Mouse (Mus musculus): ENCODE measurements at regions not wholly inside any gene's neighbourhood (a gene's known extent, or its start where the extent isn't known, plus 50 kb on each side); places are given as distances from the start of the nearest gene placed in this dataset.
"Not testable (repeated sequence)": the region's sequence is repeated elsewhere in the genome, so short reads cannot be mapped to it uniquely, and the experiment has no call there.

DNA sequence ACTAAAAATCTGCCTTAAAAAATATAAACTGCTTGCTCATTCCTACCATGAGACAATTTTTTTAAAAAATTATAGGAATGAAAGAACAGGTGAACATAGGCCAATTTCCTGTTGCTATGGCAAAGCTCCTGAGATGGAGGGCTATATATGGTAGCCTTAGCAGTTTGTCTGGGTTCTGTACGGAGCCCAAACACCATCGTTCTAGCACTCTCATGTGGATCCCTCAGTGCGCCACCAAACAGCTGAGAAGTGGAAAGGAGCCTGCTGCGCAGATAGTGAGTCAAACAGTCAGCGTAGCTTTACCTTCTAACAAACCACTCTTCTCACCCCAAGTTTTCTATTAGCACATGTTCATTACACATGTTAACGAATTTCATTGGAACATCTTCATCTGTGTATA is 168.9 kb upstream of the Plcz1 start:
- no peak overlapping the region for H3K27ac ChIP-seq (ENCODE audit: low read depth, low read length)
- H3K36me3 ChIP-seq (ENCODE audit: insufficient read depth, low read length), result no peaks in the 10 kb centered on the region
- no peak overlapping the region for H3K9ac ChIP-seq (replicated peaks; ENCODE audit: low read length, poor library complexity, severe bottlenecking)
- H3K4me1 ChIP-seq (ENCODE audit: insufficient read depth, low read length), result no peaks in the 10 kb centered on the region
- WGBS, result 94% methylated on average over 6 of the region's 6 CpGs
- ATAC-seq (ENCODE audit: low FRiP score) (no peak), DNase-seq (ENCODE audit: low spot score) (no peak)
- no peak for TF ChIP-seq CTCF (IDR thresholded peaks at IDR 0.05)
- H3K27me3 ChIP-seq (ENCODE audit: insufficient read depth, low read length), result no peaks in the 10 kb centered on the region
- no peaks in the 10 kb centered on the region for H3K9me3 ChIP-seq (ENCODE audit: low read length)
- H3K4me3 ChIP-seq (ENCODE audit: low read depth, low read length), result no peak overlapping the region
- H3K4me2 ChIP-seq (ENCODE audit: low read depth, low read length, poor library complexity, severe bottlenecking), result no peak overlapping the region

DNA sequence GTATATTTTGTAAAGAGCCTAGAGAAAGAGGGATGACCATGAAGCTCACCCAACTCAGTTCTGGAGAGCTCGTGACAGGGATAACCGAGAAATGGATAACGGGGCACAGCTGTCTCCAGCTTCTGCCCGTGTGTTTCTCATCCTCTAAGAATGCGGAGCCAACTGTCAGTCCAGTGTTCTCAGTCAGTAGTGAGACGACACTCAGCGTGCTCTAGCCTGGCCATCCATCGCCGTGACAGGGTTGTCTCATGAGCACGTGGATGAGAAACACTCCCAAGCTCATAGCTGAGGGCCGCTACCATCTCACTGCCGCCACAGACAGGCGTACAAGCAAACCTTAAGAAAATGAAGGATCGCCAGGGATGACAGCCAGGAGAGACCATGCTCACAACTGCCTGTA is 167.8 kb upstream of the Plcz1 start:
- 84% methylated on average over 14 of the region's 14 CpGs for WGBS

DNA sequence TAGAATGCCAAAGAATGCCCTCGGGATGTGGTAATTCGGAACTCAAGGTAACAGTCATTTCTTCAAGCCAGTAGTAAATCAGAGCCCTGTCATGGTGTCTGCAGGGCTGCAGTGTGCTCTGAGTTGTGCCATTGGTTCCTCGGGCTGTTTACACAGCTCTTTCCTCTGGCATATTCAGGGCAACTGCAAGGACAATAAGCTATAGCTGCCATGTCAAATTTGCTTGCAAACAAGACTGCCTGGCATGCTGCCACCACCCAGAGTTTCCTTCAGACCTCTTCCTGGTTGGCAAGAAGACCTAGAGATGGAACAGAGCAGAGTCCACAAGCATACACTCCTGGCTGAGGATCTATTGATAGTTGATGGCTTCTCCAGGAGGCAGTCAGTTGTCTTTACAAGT is 167.1 kb upstream of the Plcz1 start:
- Histone ChIP-seq H3K9ac (replicated peaks; ENCODE audit: low read length, poor library complexity, severe bottlenecking) (no peak overlapping the region), H3K9me3 (ENCODE audit: low read length) (no peaks in the 10 kb centered on the region), H3K27me3 (ENCODE audit: insufficient read depth, low read length) (no peaks in the 10 kb centered on the region), H3K4me2 (ENCODE audit: low read depth, low read length, poor library complexity, severe bottlenecking) (no peak overlapping the region), H3K27ac (ENCODE audit: low read depth, low read length) (no peak overlapping the region), H3K4me1 (ENCODE audit: insufficient read depth, low read length) (no peaks in the 10 kb centered on the region), H3K4me3 (ENCODE audit: low read depth, low read length) (no peak overlapping the region), H3K36me3 (ENCODE audit: insufficient read depth, low read length) (no peaks in the 10 kb centered on the region)
- 65% methylated on average over 3 of the region's 3 CpGs for WGBS
- no peak for ATAC-seq (ENCODE audit: low FRiP score)
- no peak for TF ChIP-seq CTCF (IDR thresholded peaks at IDR 0.05)
- peak; percentile 48 for DNase-seq (ENCODE audit: low spot score)

More for the DNA sequence above, 167.8 kb upstream of the Plcz1 start:
- Histone ChIP-seq H3K27me3 (ENCODE audit: insufficient read depth, low read length) (no peaks in the 10 kb centered on the region), H3K9ac (replicated peaks; ENCODE audit: low read length, poor library complexity, severe bottlenecking) (no peak overlapping the region), H3K9me3 (ENCODE audit: low read length) (no peaks in the 10 kb centered on the region), H3K4me3 (ENCODE audit: low read depth, low read length) (no peak overlapping the region), H3K36me3 (ENCODE audit: insufficient read depth, low read length) (no peaks in the 10 kb centered on the region), H3K4me2 (ENCODE audit: low read depth, low read length, poor library complexity, severe bottlenecking) (no peak overlapping the region), H3K27ac (ENCODE audit: low read depth, low read length) (no peak overlapping the region), H3K4me1 (ENCODE audit: insufficient read depth, low read length) (no peaks in the 10 kb centered on the region)
- DNase-seq (ENCODE audit: low spot score) (no peak), ATAC-seq (ENCODE audit: low FRiP score) (no peak)
- TF ChIP-seq CTCF (IDR thresholded peaks at IDR 0.05), result no peak

DNA sequence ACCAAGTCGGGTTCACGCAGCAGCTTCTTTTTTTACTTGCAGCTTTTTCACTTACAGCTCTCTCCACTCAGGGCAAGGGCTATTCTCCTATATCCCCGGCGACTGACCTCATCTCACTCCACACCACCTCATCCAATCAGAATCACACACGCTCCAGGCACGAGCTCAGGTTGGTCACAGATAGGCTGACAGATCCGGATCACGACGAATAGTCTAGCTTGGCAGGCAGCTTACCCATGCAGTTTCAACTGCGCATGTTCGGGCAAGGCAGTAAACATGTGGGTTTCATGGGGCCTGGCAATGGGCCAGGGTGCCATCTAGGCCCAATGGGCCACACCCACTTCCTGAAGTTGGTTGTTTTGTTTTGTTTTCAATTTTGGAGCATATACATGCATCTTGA is 165.4 kb upstream of the Plcz1 start:
- H3K4me1 ChIP-seq (ENCODE audit: insufficient read depth, low read length); H3K4me3 ChIP-seq (ENCODE audit: low read depth, low read length); H3K9me3 ChIP-seq (ENCODE audit: low read length); H3K36me3 ChIP-seq (ENCODE audit: insufficient read depth, low read length); ATAC-seq (ENCODE audit: low FRiP score); H3K9ac ChIP-seq (replicated peaks; ENCODE audit: low read length, poor library complexity, severe bottlenecking); H3K4me2 ChIP-seq (ENCODE audit: low read depth, low read length, poor library complexity, severe bottlenecking); DNase-seq (ENCODE audit: low spot score); H3K27me3 ChIP-seq (ENCODE audit: insufficient read depth, low read length); H3K27ac ChIP-seq (ENCODE audit: low read depth, low read length): not testable (repeated sequence)
- 94% methylated on average over 11 of the region's 11 CpGs for WGBS

DNA sequence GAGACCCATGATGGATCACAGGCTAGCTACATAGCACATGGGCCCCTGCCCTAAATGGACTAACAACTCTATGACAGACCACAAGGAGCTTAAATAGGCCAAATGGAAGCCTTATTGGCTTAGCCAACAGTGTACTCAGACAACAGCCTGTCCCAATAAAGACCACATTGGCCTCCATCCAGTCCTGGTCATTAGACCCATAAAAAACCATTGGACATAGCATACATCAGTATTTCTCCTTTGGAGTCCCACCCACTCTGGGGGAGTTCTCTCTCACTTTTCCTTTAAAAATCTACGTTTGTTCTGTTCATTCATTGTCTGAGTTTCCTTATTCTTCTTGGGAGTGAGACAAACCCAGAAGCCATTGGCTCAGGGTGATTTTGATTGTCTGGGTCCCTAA is 160.1 kb upstream of the Plcz1 start:
- Histone ChIP-seq H3K36me3 (ENCODE audit: insufficient read depth, low read length) (no peaks in the 10 kb centered on the region), H3K4me2 (ENCODE audit: low read depth, low read length, poor library complexity, severe bottlenecking) (no peak overlapping the region), H3K27ac (ENCODE audit: low read depth, low read length) (no peak overlapping the region), H3K9me3 (ENCODE audit: low read length) (no peaks in the 10 kb centered on the region), H3K9ac (replicated peaks; ENCODE audit: low read length, poor library complexity, severe bottlenecking) (no peak overlapping the region), H3K27me3 (ENCODE audit: insufficient read depth, low read length) (no peaks in the 10 kb centered on the region), H3K4me1 (ENCODE audit: insufficient read depth, low read length) (no peaks in the 10 kb centered on the region), H3K4me3 (ENCODE audit: low read depth, low read length) (no peak overlapping the region)
- ATAC-seq (ENCODE audit: low FRiP score), result no peak
- 79% methylated on average over 1 of the region's 1 CpGs for WGBS
- no peak for TF ChIP-seq CTCF (IDR thresholded peaks at IDR 0.05)
- no peak for DNase-seq (ENCODE audit: low spot score)

DNA sequence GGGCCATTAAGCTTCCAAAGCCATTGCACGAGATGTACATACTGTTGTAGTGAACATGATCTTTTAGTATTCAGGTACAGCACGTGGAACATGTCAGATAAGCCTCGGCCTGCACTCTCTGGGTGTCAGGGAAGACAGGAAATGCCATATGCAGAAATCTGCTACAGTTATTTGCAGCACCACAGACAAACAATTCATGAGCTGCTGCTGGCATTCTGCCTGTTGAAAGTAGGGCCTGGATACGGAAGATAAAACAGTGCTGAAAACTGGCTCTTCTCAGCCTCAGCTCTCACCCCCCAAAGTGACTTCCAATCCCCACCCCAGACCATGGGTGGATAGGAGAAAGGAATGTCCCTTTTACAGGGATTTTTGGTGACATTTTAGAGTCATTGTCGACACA is 159.1 kb upstream of the Plcz1 start:
- Histone ChIP-seq H3K27me3 (ENCODE audit: insufficient read depth, low read length) (no peaks in the 10 kb centered on the region), H3K9me3 (ENCODE audit: low read length) (no peaks in the 10 kb centered on the region), H3K36me3 (ENCODE audit: insufficient read depth, low read length) (no peaks in the 10 kb centered on the region), H3K27ac (ENCODE audit: low read depth, low read length) (no peak overlapping the region), H3K4me1 (ENCODE audit: insufficient read depth, low read length) (no peaks in the 10 kb centered on the region), H3K4me2 (ENCODE audit: low read depth, low read length, poor library complexity, severe bottlenecking) (no peak overlapping the region), H3K4me3 (ENCODE audit: low read depth, low read length) (no peak overlapping the region), H3K9ac (replicated peaks; ENCODE audit: low read length, poor library complexity, severe bottlenecking) (no peak overlapping the region)
- 73% methylated on average over 5 of the region's 5 CpGs for WGBS
- DNase-seq (ENCODE audit: low spot score) (no peak), ATAC-seq (ENCODE audit: low FRiP score) (no peak)
- no peak for TF ChIP-seq CTCF (IDR thresholded peaks at IDR 0.05)

DNA sequence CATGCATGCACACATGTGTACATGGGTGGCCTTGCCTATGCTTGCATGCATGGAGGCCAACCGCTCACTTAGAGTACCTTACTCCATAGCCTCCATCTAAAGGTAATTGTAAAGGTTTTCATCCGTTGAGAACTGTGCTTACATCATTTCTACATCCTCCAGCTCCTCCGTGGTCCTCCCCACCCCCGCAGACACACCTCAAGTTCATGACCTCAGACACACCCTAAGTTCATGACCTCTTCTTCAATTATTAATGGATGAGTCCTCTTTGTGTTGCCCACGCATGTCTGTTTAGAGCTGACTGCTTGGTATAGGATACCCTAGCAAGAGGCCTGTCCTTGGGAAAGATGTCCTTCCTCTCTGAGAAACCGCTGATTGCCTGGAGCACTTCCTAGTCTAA is 156.8 kb upstream of the Plcz1 start:
- ATAC-seq (ENCODE audit: low FRiP score), result no peak
- H3K4me2 ChIP-seq (ENCODE audit: low read depth, low read length, poor library complexity, severe bottlenecking), result no peak overlapping the region
- H3K27ac ChIP-seq (ENCODE audit: low read depth, low read length), result no peak overlapping the region
- no peak overlapping the region for H3K9ac ChIP-seq (replicated peaks; ENCODE audit: low read length, poor library complexity, severe bottlenecking)
- H3K4me1 ChIP-seq (ENCODE audit: insufficient read depth, low read length), result peaks cover 5% of the 10 kb centered on the region; the same call in 1 of the 2 replicates
- no peaks in the 10 kb centered on the region for H3K36me3 ChIP-seq (ENCODE audit: insufficient read depth, low read length)
- H3K27me3 ChIP-seq (ENCODE audit: insufficient read depth, low read length), result no peaks in the 10 kb centered on the region
- WGBS, result 90% methylated on average over 6 of the region's 6 CpGs
- TF ChIP-seq CTCF (IDR thresholded peaks at IDR 0.05), result no peak
- H3K4me3 ChIP-seq (ENCODE audit: low read depth, low read length), result no peak overlapping the region
- DNase-seq (ENCODE audit: low spot score), result no peak
- no peaks in the 10 kb centered on the region for H3K9me3 ChIP-seq (ENCODE audit: low read length)

Data from midbrain, postnatal 0 days (tissue).